Mouse (Mus musculus) megakaryocyte, embryonic 14.5 days (primary cell): ENCODE measurements at regions not wholly inside any gene's neighbourhood (a gene's known extent, or its start where the extent isn't known, plus 50 kb on each side); places are given as distances from the start of the nearest gene placed in this dataset.

Source experiments
- FLI1 ChIP-seq: IDR thresholded peaks from 2 replicates; pipeline ENCODE4 v1.6.1; 2012; ENCODE audit warnings: low read length, inconsistent platforms, mixed read lengths
- GATA1 ChIP-seq: IDR thresholded peaks from 3 replicates; pipeline ENCODE4 v1.6.1; 2012; ENCODE audit warnings: mixed read lengths, low read length, inconsistent platforms, borderline replicate concordance

GRCm38 (mm10) chr8:112070251-112070650 lies 55.4 kb upstream of the Gm6793 start:
- no peak for TF ChIP-seq GATA1
- TF ChIP-seq FLI1 = no peak
